Mouse (Mus musculus) lung, postnatal 36 days (tissue): Measurements from ENCODE around the gene Gcfc2.
A peak's percentile ranks its signal among the peaks of the same experiment; 100 is the strongest.

Source experiments
- DNase-seq: peaks from one replicate; pipeline ENCODE4 v3.0.0; 2022; ENCODE audit warnings: mixed read lengths

Gene Gcfc2

DNA sequence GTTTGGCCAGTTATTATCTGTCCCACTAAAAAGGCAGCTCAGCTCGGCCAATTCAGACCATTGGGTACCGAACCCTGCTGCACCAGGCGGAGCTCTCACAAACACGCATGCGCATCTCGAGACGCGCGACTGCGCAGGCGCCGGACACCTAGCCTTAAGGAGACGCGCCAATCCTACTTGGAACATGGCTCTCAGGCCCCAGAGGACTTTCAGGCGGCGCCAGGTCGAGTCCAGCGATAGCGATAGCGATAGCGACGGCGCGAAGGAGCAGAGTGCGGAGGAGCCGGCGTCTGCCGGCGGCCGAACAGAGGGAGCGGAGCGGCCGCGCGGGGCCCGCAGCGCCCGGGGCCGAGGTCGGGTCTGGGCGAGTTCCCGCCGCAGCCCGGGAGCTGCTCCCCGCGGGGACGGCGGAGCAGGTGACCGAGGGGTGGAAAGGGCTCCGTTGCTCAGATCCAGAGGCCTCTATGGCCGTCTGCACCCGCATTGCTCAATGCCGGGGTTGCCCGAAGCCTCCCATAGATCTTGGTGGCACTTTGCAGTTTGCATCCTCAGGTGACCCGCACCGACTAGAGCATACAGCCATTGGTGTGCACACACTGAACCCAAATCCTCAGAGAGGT is at the start of gene Gcfc2:
Gcfc2 (plus strand) TSS at position 147 of the 620 bp plus-strand sequence.
- DNase-seq, result peak; percentile 95

DNA sequence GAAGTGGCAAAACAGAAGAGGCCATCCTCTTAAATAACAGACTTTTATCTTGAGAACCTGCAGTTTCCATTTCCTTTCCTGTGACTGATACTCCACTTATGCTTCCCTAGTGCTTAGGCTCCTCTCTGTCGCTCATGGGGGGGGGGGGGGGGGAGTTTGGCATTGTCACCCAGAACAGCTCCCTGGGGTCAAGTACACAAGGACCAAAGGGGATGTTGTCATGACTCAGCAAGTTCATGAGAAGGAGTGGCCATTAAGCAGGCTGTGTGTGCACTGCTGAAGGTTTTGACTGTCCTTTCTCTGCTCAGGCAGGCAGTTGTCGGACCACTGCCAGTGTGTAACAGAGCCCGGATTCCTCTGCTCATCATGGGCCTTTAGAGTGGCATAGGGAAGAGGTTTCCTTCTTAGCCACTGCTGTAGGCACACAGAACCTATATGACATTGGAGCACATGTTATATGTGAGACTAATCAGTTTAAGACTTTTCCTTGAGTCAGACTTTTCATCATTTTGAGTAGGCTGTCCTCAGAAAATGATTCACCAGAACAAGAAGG is 27.7 kb upstream of the Gcfc2 start:
- no peak for DNase-seq

DNA sequence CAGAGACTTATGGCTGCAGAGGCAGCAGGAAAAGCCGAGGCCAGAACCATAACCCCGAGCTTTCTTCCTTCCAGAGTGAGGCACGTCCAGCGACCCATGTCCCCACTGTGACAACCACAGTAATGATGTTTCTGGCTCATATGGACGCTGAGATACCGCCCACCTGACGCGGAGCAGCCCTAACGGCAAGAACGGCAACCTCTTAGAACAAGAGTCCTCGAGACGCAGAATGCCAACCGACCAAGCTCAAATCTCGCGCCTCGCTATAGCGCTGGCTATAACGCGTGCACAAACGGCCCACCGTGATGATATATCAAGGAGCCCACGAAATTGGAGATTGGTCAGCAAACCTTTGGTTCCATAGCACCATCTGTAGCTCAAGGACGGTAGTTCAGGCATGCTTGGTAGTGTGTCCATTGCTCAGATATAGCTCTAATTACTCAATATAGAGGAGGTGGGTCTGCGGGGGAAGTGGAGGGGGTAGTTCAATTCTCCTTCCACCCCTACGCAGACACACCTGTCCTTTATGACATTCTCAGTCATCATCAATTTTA is 13.1 kb upstream of the Gcfc2 start:
- no peak for DNase-seq

DNA sequence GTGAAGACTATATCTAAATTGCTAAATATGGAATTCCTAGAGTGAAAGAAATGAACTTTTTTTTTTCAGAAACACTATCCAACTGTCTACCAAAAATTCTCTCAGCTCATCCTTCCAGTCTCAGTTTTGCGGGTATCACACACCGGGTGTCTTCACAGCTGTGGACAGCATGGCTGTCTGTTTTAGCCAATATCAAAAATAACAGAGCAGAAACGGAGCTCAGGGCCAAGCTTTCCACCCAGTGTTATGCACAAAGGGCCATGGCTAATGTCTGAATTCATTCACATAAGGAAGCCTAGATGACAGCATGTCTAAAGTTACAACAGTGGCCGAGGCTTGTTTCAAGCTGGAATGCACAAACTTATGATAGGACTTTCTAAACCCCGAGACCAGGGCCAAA is 12.2 kb upstream of the Gcfc2 start:
- DNase-seq, result no peak

DNA sequence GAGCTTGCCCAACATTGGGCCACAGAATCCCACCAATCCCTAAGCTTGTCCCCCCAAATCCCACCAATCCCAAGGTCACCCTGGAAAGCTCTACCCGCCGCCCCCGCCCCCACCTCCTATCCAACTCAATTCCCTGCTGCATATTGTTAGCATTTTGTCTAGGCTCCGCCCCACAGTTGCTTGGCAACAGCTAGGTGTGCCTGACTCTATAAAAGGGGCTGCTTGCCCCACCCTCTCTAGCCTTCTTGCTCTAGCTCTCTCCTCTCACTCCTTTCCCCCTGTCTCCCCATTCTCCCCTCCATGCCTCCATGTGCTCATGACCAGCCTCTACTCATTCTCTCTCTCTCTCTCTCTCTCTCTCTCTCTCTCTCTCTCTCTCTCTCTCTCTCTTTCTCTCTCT is 11.8 kb upstream of the Gcfc2 start:
- DNase-seq, result peak; percentile 3

DNA sequence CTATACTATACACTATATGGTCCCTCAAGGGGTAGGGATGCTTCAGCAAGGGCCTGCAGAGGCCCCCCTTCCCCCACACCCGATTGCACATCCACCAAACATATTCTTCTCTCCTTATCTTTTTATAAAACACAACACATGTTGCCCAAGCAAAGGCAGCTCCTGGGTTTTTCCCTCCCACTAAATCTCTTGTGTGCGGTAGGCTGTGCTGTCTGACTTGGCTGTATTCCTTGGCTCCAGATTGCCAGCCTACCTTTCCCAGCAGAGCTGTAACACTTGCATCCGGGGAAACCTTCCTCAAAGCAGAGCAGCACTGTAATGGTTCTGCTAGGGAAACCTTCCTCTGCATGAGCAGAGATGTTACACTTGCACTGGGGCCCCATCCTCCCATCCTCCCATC is 11.3 kb upstream of the Gcfc2 start:
- DNase-seq, result no peak

DNA sequence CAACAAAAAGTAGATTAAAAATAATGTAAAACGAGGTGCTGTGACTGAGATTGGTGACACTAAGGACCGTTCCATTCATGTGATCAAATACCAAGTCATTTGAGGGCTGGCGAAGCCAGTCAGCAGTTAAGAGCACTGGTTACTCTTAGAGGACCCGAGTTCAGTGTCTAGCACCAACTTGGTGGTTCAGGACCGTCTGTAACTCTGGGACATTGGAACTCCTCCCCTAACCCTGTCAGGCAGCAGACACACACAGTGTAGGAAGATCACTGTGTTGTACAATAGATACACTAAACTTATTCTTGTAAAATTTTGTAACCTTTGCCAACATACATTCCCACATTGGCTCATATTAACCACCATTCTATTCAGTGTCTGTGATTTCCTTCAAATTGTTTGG is 835 bp downstream of the Gcfc2 start:
- DNase-seq, result peak; percentile 4

DNA sequence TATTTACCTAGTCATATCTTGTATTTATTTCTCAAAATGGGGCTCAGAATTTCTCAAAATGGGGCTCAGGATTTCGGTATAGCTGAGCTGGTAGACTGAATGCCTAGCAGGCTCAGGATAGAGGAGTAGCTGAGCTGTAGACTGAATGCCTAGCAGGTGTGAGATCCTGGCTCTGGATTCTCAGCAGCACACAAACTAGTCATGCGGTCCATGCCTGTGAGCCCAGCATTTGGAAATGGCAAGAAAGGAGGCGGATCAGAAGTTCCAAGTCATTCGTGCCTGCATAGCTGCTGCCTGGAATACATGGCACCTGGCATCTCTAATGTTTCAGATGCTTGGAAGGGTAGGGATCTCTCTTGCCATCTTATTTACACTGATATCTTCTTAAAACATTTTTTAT is 5.9 kb downstream of the Gcfc2 start:
- no peak for DNase-seq

DNA sequence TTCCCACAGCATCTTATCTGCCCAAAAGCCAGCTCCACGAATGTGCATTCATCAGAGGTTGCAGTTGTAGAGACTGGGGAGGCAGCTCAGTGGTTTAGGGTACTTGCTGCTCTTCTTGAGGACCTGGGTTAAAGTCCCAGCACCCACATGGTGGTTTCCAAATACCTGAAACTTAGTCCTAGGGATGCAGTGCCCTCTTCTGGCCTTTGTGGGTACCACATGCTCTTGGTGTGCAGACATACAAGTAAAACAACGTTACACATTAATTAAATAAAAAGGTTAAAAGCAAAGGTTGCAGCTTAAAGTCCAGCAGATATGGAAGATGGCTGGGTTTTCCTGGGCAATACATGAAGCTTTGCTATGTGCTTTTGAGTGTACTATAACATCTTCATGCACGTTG is 9.8 kb downstream of the Gcfc2 start:
- DNase-seq, result peak; percentile 3

DNA sequence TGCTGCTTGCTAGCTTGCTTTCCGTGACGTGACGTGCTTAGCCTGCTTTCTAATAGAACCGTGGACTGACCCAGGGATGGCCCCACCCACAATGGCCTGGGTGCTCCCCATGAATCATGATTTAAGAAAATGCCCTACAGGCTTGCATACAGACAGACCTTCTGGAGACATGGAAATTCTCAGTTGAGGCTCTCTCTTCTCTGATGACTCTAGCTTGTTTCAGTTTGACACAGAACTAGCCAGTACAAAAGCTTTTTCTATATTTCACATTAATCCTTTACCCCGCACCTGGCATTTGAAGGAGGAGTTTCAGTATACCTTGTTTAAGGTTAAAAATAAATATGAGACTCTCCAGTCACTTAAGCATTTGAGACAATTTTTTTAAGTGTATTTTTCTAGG is 18.2 kb downstream of the Gcfc2 start:
- DNase-seq, result no peak

DNA sequence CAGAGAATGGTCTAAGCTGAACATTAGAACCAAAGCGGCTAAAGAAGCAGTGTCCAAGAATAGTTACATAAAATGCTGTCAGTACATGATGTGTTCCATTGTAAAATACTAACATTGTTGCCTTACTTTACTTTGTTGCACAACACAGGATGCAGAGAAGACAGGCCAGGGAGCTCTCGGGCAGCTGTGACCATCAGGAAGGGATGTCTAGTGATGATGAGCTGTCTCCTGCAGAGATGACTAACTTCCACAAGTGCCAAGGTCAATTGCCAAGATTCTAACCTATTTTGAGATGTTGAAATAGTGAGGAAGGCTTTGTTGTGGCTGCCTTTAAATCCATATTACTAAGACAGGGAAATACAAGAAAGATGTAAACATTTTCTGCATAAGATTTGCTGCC is 19.8 kb downstream of the Gcfc2 start:
- no peak for DNase-seq

DNA sequence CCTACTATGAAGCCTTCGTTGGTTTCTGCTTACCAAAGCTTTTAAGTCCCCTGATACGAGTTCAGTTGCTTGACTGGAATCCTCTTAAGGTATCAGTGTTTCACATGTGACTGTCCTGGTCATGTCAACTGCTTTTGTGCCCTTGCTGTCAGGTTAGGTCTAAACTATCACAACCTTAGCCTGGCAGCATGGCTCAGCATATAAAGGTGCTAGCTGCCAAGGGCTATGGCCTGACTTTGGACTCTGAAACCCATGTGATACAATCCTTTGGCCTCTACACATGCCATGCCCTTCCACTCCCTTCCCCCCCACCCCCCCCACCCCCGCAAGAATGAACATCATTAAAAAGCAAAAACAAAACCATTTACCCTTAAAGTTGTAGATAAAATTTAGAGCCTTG is 21.0 kb downstream of the Gcfc2 start:
- DNase-seq, result no peak

DNA sequence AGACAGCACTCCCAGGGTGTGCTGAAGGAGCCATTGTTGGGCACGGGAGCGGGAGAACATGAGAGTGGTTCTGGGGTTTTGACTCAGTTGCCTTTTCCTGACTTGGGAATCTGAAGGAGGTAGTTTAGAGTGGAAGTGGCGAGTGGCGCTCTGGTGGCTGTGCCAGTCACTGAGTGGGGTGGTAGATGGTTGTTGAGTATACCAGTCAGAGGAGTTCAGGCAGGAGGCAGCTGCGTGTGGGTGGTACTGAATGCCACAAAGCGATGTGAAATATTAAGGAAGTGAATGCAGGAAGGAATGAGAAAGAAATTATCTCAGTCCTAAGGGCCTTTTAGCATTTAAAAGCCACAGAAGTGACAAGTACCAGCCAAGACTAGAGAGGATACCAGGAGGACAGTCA is 23.4 kb downstream of the Gcfc2 start:
- DNase-seq, result no peak

DNA sequence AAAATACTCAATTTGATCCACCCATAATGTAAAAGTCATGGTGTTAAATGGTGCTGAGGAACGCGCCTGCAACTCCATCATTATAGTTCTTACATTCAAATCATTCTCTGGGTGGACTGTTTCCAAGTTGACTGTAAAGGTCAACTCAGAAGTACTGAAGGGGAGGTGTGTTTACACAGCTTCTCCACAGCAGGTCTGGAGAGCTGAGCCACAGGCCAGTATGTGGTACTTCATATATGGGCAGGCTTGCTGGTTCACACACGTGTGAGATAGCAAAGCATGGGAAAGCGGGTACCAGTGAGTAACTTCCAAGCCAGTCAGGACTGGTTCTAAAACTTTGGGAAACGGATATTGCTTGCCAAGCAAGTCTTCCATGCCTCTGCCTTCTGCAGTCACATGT is 31.7 kb downstream of the Gcfc2 start:
- DNase-seq, result peak; percentile 36

DNA sequence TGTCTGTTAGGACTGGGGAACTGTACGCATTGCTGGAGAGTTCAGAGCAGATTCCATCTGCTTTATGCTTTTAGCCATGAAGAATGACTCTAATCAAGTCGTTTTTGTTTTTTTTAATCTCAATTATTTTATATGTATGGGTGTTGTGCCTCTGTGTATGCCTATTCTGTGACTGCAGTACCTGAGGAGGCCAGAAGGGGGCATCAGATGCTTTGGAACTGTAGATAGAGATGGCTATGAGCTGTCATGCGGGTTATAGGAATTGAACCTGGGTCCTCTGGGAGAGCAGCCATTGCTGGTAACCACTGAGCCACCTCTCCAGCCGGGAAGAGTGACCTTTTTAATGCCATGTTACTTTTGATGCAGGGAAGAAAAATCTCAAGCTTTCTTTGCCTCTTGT is 32.9 kb downstream of the Gcfc2 start:
- peak; percentile 25 for DNase-seq

DNA sequence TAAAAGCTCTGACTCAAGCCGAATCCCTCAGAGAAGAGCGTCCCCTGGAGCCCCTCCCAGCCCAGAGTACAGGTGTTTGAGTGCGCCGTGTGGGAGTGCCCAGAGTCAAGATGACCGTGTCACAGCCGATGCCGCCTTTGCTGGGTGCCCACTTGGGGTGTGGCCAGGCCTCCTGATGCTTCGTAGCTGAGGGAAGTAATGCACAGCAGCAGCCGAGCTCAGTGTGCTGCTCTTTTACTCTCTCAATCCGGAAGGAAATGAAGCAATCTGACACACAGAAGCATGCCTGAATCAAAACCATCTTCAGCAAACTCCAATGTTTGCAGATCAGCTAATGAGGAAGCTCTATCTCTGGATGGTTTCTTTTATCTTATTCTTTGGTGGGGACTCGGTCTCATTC is 34.5 kb downstream of the Gcfc2 start:
- DNase-seq, result no peak

DNA sequence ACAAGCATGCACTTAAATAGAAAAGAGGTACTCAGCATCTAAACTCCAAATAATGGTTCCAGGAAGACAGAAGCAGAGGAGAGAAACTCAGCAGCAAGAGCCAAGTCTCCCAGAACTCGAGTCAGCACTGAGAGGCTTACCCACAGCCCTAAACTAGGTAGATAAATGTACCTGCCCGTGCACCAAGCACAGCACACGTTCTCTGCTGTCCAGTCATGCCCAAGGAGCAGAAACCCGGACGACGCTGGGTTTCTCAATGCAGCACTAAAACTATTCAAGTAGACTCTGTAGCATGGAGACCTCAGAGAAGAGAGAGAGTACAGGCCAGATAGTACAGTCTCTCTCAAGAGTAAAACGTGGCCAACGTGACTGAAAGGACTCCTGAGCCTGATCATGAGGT is 36.4 kb downstream of the Gcfc2 start:
- DNase-seq, result no peak

DNA sequence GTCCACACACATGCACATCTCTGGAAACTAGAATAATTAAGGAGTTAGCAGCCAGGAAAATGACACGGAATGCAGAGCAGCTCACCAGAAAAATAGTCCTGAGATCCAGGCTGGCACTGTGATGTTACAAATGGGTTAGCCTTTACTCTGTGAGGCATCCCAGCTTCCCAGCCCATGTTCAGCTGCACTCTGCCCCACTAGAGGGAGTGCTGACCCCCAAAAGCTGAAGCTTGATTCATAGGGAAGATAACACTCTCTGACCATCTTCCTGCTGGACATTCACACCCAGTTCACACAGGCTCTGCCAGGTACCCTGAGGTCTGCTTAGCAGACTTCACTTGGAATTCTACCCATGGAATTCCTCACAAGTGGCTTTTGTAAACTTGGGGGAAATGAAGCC is 36.8 kb downstream of the Gcfc2 start:
- DNase-seq, result no peak

DNA sequence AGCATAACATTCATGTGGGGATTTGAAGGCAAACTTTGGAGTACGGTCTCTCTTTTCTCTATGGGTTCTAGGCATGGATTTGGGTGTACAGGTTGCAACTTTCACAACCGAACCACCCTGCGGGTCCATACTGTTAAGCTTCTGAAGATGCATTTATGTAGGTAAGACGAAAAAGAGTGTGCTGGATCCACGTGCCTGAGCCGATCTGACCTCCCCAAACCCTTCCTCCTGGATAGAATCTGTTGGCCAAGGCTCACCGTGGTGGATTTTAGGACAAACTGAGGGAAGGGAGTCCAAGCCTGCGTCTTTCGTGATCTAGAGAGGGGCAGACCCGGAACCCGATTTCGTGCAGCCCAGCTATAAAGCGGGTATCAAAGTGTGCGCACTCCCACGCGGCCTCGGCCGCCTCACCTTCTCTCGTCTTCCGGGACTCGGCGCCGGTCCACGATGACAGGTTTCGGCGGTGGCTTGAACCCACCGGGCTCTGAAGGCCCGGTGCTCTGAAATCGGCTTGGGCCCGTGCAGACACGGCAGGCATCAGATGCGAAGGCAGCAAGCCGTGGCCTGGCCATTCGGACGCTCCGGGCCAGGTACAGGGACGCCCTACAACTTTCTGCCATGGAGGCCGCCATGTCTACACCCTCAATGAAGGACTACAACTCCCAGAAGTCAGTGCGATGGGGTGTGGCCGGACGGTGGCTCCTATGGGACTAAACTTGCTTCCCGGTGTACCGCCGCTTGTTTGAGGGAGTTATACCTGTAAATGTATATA is 42.0 kb downstream of the Gcfc2 start, which contains the start of gene Mrpl19:
Mrpl19 (minus strand) TSS at position 663 of the 772 bp plus-strand sequence.
- peak; percentile 97 for DNase-seq

DNA sequence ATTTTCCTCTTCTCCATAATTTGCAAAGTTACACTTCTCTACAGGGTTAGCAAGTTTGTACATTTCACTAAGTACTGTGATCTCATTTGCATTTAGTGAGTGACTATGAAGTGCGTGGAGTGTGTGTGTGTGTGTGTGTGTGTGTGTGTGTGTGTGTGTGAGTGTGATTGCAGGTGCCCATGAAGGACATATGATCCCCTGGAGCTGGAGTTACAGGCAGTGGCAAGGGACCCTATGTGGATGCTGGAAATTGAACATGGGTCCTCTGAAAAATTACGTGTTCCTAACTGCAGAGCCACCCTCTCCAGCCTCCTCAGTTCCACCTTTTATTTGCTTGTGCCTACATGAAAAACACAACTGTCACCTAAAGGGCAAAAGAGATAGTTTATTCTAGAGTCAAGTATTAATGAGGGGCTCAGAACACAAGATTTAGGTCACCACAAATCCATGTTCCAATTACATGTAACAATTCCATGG is 42.6 kb downstream of the Gcfc2 start:
- DNase-seq, result no peak

DNA sequence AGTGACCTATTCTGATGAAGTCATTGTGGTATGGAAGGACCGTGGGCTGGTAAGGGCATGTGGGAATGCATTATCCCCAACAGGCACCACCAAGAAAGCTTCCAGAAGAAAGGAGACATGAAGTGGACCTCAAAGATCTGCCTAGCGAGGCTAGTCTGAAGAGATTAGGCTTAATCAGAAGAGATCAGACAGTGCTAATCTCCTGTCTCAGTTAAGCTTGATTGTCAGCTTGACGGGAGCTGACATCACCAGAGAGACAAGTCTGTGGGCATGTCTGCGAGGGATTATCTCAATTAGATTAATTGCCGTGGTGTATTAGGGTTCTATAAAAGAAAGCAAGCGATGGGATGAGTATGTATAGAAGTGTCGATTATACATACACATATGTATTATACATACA is 47.7 kb downstream of the Gcfc2 start:
- DNase-seq, result no peak

DNA sequence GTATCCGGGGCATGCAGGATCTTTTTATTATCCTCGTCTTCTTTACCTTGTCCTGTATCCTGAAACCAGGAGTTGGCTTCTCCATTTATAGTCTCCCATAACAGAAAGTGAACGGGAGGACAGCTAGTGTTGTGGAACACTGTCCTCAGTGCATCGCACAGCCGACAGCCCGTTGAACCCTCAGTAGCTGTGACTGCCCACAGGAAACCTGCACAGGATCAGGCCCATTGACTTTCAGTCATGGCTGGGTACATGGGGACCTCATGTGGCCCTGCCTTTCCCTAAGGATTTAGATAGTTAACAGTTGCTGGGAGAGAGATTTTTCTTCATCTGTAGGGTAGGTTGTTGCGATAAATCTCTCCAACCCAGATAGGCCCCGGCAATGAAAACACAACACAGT is 49.1 kb downstream of the Gcfc2 start:
- no peak for DNase-seq

DNA sequence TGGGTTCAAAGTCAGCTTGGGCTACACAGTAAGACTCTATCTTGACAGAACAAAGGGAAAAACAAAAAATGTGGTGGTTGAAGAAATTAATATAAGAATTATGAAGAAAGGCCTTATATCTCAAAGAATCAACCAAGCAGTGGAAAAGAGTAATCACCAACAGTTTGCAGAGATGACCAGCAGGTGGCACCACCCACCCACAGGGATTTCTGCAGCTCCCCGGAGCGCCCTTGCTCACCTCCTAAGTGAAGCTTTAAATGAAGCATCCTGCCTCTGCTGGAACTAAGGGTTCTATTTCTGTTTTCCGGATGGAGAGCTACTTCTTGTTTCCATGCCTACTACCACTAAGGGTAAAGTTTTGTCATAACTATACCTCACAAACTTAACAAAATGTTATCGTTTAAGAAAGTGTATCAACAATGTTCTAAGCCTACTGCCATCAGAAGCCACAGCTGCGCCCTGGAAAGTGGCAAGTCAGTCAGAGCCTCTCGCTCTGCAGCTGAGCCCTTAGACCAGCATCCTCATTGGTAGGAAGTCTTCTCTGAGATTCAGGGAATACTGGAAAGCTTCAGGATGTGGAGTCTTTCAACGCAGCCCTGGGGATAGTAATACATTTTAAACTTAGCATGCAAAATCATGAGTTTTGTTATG is 52.6 kb downstream of the Gcfc2 start:
- DNase-seq, result peak; percentile 82
